Mouse (Mus musculus): ENCODE results near the gene Klrk1.

DNA sequence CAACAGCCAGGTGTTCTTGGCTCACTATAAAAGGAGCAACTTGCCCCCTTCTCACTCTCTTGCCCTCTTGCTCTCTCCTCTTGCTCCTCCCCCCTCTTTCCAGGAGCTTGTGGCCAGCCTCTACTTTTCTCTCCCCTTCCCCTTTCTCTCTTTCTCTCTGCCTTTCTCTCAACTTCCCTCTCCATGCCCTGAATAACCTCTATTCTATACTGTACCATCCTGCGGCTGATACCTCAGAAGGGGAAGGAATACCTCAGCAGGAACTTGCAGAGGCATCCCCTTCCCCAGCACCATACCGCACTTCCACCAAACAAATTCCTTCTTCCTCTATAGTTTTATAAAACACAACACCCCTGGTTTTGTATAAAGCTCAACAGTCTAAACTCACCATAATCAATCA lies 58.4 kb downstream of the Klrk1 start:
- TF ChIP-seq EP300 (IDR thresholded peaks at IDR 0.05; ENCODE audit: low read depth) (no peak), CTCF (IDR thresholded peaks at IDR 0.05; ENCODE audit: low read depth) (no peak)

All from heart, postnatal 0 days (tissue).